Mouse (Mus musculus) testis, adult 2 months (tissue): Measurements from ENCODE around the gene Olfr1368.

ENCODE experiments used
- CTCF ChIP-seq: fragments of 200-500 bp; IDR thresholded peaks from 2 replicates; pipeline ENCODE4 v1.5.1; 2012; ENCODE audit warnings: low read depth, mild to moderate bottlenecking, inconsistent platforms, low read length, moderate library complexity; ENCODE audit not compliant: control insufficient read depth, insufficient read depth, insufficient replicate concordance
- POLR2A ChIP-seq: fragments of 200-500 bp; IDR thresholded peaks from 2 replicates; pipeline ENCODE4 v1.6.1; 2012; ENCODE audit warnings: low read depth, mild to moderate bottlenecking, inconsistent platforms, low read length, moderate library complexity; ENCODE audit not compliant: control insufficient read depth

DNA sequence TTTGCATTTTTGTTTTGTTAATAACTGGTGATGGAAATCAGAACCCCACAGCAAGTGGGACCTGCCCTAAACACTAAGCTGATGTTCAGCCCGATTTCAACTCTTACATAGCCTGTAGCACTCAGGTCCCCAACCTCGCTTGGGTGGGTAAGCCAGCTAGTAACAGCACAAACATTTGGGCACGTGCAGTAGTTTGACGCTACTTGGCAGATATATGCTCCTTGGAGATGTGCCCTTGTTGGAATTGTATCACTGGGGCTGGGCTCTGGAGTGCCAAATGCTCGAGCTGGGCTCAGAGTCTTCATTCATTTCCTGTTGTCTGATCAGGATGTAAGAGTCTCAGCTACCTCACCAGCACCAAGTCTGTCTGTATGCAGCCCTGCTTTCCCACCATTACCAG is 16.9 kb upstream of the Olfr1368 start:
- TF ChIP-seq POLR2A: no peak
- TF ChIP-seq CTCF: no peak
